8 mouse cellular contexts compared by ENCODE assay signal in genomic region chr3:104758406-104758805, GRCm38 (mm10). TPM values are rescaled to one million over a fixed set of nuclear protein-coding genes. Genes with fewer than 3 reads are reported as not detected.
DNase-seq lines count a peak whose midpoint lies in the region; ATAC-seq and TF ChIP-seq lines count a peak whose summit lies in the region.

No protein-coding gene starts in this region.

- TF ChIP-seq POLR2A in MEL (IDR thresholded peaks at IDR 0.05; ENCODE audit: control insufficient read depth in 1 of 2, insufficient read depth in 1 of 2, low read depth in 1 of 2, low read length in 2 of 2, poor library complexity in 1 of 2), result peak in 1 of 2 experiments; percentile 40; a peak in 1 of 4 replicates

- H3K36me3 ChIP-seq in MEL (ENCODE audit: control insufficient read depth in 1 of 2, insufficient read depth in 2 of 2, low read length in 2 of 2), result peaks cover 0 to 4% of the 10 kb centered on the region in 2 experiments; a peak in 1 of 4 replicates
- H3K36me3 ChIP-seq in forebrain, embryonic 15.5 days, result no peaks in the 10 kb centered on the region
- no peaks in the 10 kb centered on the region for H3K36me3 ChIP-seq in lung, embryonic 16.5 days (ENCODE audit: control insufficient read depth, insufficient read depth, low read length)

- TF ChIP-seq EP300 in MEL (IDR thresholded peaks at IDR 0.05; ENCODE audit: low read depth in 1 of 2, low read length in 2 of 2), result no peak

- H3K4me3 ChIP-seq in MEL (ENCODE audit: control insufficient read depth in 1 of 2, insufficient read depth in 1 of 2, low read depth in 2 of 2, low read length in 2 of 2), result peak overlapping the region; percentile 63 to 89
- H3K4me3 ChIP-seq in forebrain, embryonic 15.5 days, result peak overlapping the region; percentile 37
- H3K4me3 ChIP-seq in lung, embryonic 16.5 days (ENCODE audit: low read length), result peak overlapping the region; percentile 45

- H3K79me2 ChIP-seq in MEL (ENCODE audit: control insufficient read depth, insufficient read depth, low read length, poor library complexity), result no peaks in the 10 kb centered on the region

- TF ChIP-seq CTCF in MEL (IDR thresholded peaks at IDR 0.05 in 2 of 3, conservative IDR thresholded peaks at IDR 0.05 in 1 of 3; ENCODE audit: control insufficient read depth in 1 of 3, insufficient read depth in 1 of 3, low read depth in 2 of 3, low read length in 3 of 3, poor library complexity in 1 of 3, severe bottlenecking in 1 of 3), result peak; percentile 75 to 95 (median 85)

- H3K9me3 ChIP-seq in MEL (replicated peaks; ENCODE audit: insufficient read depth, low read length), result no peaks in the 10 kb centered on the region
- no peaks in the 10 kb centered on the region for H3K9me3 ChIP-seq in forebrain, embryonic 15.5 days
- H3K9me3 ChIP-seq in lung, embryonic 16.5 days (ENCODE audit: control insufficient read depth, low read length), result no peaks in the 10 kb centered on the region

- H3K4me1 ChIP-seq in MEL (ENCODE audit: control insufficient read depth in 1 of 2, insufficient read depth in 2 of 2, low read length in 2 of 2), result peaks cover 0 to 14% of the 10 kb centered on the region in 2 experiments; a peak in 1 of 4 replicates
- H3K4me1 ChIP-seq in forebrain, embryonic 15.5 days, result peaks cover 7% of the 10 kb centered on the region
- peaks cover 6% of the 10 kb centered on the region for H3K4me1 ChIP-seq in lung, embryonic 16.5 days (replicated peaks; ENCODE audit: control insufficient read depth, insufficient read depth, low read length)

- DNase-seq in MEL (ENCODE audit: low read depth, low spot score), result peak; percentile 86
- DNase-seq in cerebellum, adult 18-20 months, result peak; percentile 44 to 69
- peak; percentile 20 for DNase-seq in heart, postnatal 25 days (ENCODE audit: low spot score)
- DNase-seq in layer of hippocampus, adult 18-20 months (ENCODE audit: low spot score in 2 of 2), result peak; percentile 37 to 71
- peak; percentile 69 for DNase-seq in ovary, postnatal 14 days (ENCODE audit: low spot score)
- peak; percentile 65 for DNase-seq in thymus, postnatal 25 days

- H3K9ac ChIP-seq in MEL (ENCODE audit: control insufficient read depth, low read depth, low read length, poor library complexity, severe bottlenecking), result peak overlapping the region; percentile 70
- H3K9ac ChIP-seq in forebrain, embryonic 15.5 days (replicated peaks), result peak overlapping the region; percentile 42
- H3K9ac ChIP-seq in lung, embryonic 16.5 days (ENCODE audit: low read length), result peak overlapping the region; percentile 63

- WGBS in forebrain, embryonic 15.5 days, result 2% methylated on average over 27 of the region's 27 CpGs
- WGBS in lung, embryonic 16.5 days, result 1% methylated on average over 27 of the region's 27 CpGs

- peak; percentile 89 for ATAC-seq in forebrain, embryonic 15.5 days (replicated peaks)
- peak; percentile 81 for ATAC-seq in lung, embryonic 16.5 days (ENCODE audit: low read depth)

- H3K27me3 ChIP-seq in MEL (ENCODE audit: control insufficient read depth in 1 of 2, insufficient read depth in 2 of 2, low read length in 2 of 2), result peaks cover 3% of the 10 kb centered on the region in 2 experiments; a peak in 3 of 4 replicates
- no peaks in the 10 kb centered on the region for H3K27me3 ChIP-seq in forebrain, embryonic 15.5 days
- peaks cover 3% of the 10 kb centered on the region; the same call in 1 of the 2 replicates for H3K27me3 ChIP-seq in lung, embryonic 16.5 days (ENCODE audit: control insufficient read depth, insufficient read depth, low read depth, low read length)

- H3K27ac ChIP-seq in MEL (ENCODE audit: control insufficient read depth, low read depth, low read length), result no peak overlapping the region
- H3K27ac ChIP-seq in forebrain, embryonic 15.5 days (replicated peaks), result no peak overlapping the region
- no peak overlapping the region for H3K27ac ChIP-seq in lung, embryonic 16.5 days (ENCODE audit: low read length)

- intact Hi-C loops in heart, postnatal 25 days (cut with DNase I), result no loop called here

- H3K4me2 ChIP-seq in forebrain, embryonic 15.5 days (replicated peaks), result peak overlapping the region; percentile 51
- H3K4me2 ChIP-seq in lung, embryonic 16.5 days (ENCODE audit: low read depth, low read length), result peak overlapping the region; percentile 82

- peak; percentile 29 for TF ChIP-seq RAD21 in MEL (IDR thresholded peaks at IDR 0.05; ENCODE audit: low read depth, low read length)

TF ChIP-seq in MEL, 35 proteins besides CTCF, POLR2A, EP300 and RAD21:
- TF ChIP-seq MAFK (IDR thresholded peaks at IDR 0.05; ENCODE audit: borderline replicate concordance, low read depth, low read length), result no peak
- no peak for TF ChIP-seq MYC (IDR thresholded peaks at IDR 0.05; ENCODE audit: low read depth, low read length)
- peak; percentile 61 for TF ChIP-seq SMC3 (IDR thresholded peaks at IDR 0.05; ENCODE audit: low read depth, low read length)

RNA-seq across cellular contexts. Expression of gene Ppm1j, which starts 22.4 kb away (rescaled TPM):
- 0.54 and 2.2 TPM in 2 replicates for total RNA-seq in MEL (2012; rRNA removed)
- 1 to 10 TPM in 1 of 2 experiments, not detected in 1; 2.7 TPM for polyA plus RNA-seq in MEL (2012; ENCODE audit: insufficient read depth in 1 of 2, insufficient read length in 2 of 2, low read depth in 1 of 2, low replicate concordance in 2 of 2, missing spikeins in 1 of 2)
- 1.9 and 2.7 TPM in 2 replicates for polyA plus RNA-seq in forebrain, embryonic 15.5 days (2015; fragmentation: Nextera tagmentation; extraction: Ambion mirVana)
- 10 to 100 TPM; 22.4 to 26.6 TPM for total RNA-seq in heart, postnatal 25 days (2021)
- total RNA-seq in layer of hippocampus, adult 18-20 months (2021), result under 1 TPM; 0.37 to 0.38 TPM
- 3.1 and 3.4 TPM in 2 replicates for polyA plus RNA-seq in lung, embryonic 16.5 days (2015; fragmentation: Nextera tagmentation; extraction: Ambion mirVana)

RNA-seq across cellular contexts. Expression of gene Fam19a3, which starts 23.2 kb away (rescaled TPM):
- not detected in 2 replicates for total RNA-seq in MEL (2012; rRNA removed)
- under 1 TPM in 1 of 2 experiments, not detected in 1; 0.03 TPM for polyA plus RNA-seq in MEL (2012; ENCODE audit: insufficient read depth in 1 of 2, insufficient read length in 2 of 2, low read depth in 1 of 2, low replicate concordance in 2 of 2, missing spikeins in 1 of 2)
- 0.06 and 0.11 TPM in 2 replicates for polyA plus RNA-seq in forebrain, embryonic 15.5 days (2015; fragmentation: Nextera tagmentation; extraction: Ambion mirVana)
- 1 to 10 TPM; 2.5 to 3.0 TPM for total RNA-seq in heart, postnatal 25 days (2021)
- not detected for total RNA-seq in layer of hippocampus, adult 18-20 months (2021)
- polyA plus RNA-seq in lung, embryonic 16.5 days (2015; fragmentation: Nextera tagmentation; extraction: Ambion mirVana), result 0.08 and 0.25 TPM in 2 replicates

RNA-seq across cellular contexts. Expression of gene Rhoc, which starts 29.8 kb away (rescaled TPM):
- not detected in 2 replicates for total RNA-seq in MEL (2012; rRNA removed)
- polyA plus RNA-seq in MEL (2012; ENCODE audit: insufficient read depth in 1 of 2, insufficient read length in 2 of 2, low read depth in 1 of 2, low replicate concordance in 2 of 2, missing spikeins in 1 of 2), result under 1 TPM in 1 of 2 experiments, not detected in 1; 0.21 TPM
- 43.3 and 44.6 TPM in 2 replicates for polyA plus RNA-seq in forebrain, embryonic 15.5 days (2015; fragmentation: Nextera tagmentation; extraction: Ambion mirVana)
- total RNA-seq in heart, postnatal 25 days (2021), result 100 to 1,000 TPM in 1 of 2 experiments, 10 to 100 TPM in 1; 96.9 to 108 TPM
- total RNA-seq in layer of hippocampus, adult 18-20 months (2021), result 10 to 100 TPM; 20.5 to 21.6 TPM
- polyA plus RNA-seq in lung, embryonic 16.5 days (2015; fragmentation: Nextera tagmentation; extraction: Ambion mirVana), result 154 and 155 TPM in 2 replicates

RNA-seq across cellular contexts. Expression of gene Mov10, which starts 60.0 kb away (rescaled TPM):
- total RNA-seq in MEL (2012; rRNA removed), result 7.1 and 7.6 TPM in 2 replicates
- 10 to 100 TPM in 1 of 2 experiments, not detected in 1; 32.5 TPM for polyA plus RNA-seq in MEL (2012; ENCODE audit: insufficient read depth in 1 of 2, insufficient read length in 2 of 2, low read depth in 1 of 2, low replicate concordance in 2 of 2, missing spikeins in 1 of 2)
- polyA plus RNA-seq in forebrain, embryonic 15.5 days (2015; fragmentation: Nextera tagmentation; extraction: Ambion mirVana), result 7.5 and 7.6 TPM in 2 replicates
- total RNA-seq in heart, postnatal 25 days (2021), result 1 to 10 TPM; 6.2 to 6.3 TPM
- total RNA-seq in layer of hippocampus, adult 18-20 months (2021), result 1 to 10 TPM; 7.9 to 9.7 TPM
- 44.2 and 56.2 TPM in 2 replicates for polyA plus RNA-seq in lung, embryonic 16.5 days (2015; fragmentation: Nextera tagmentation; extraction: Ambion mirVana)

Comparison
In these comparisons a context has a peak if more than half of its experiments do, and no peak if none do; other contexts are left out.
1. DNase-seq: peak in every context shown above with its lines; median percentile 86 in MEL; 69 in ovary, postnatal 14 days; 65 in thymus, postnatal 25 days; 56 in cerebellum, adult 18-20 months; 54 in layer of hippocampus, adult 18-20 months; 20 in heart, postnatal 25 days.
2. RNA of gene Rhoc, which starts 29.8 kb away (total RNA-seq): 96.9 to 108 TPM in heart, postnatal 25 days and 20.5 to 21.6 TPM in layer of hippocampus, adult 18-20 months; not detected in MEL; every median in the first group is over 10 times any median in the second.
3. Peak in every context shown above with its lines, with median percentiles within 50 percentile points of each other: H3K4me3 ChIP-seq and H3K9ac ChIP-seq.